Mouse (Mus musculus) cerebellum, adult 2 months (tissue): ENCODE measurements around the gene Ercc6l2.
A peak's percentile ranks its signal among the peaks of the same experiment; 100 is the strongest.

Experiments
- CTCF ChIP-seq: fragments of 200-500 bp; IDR thresholded peaks from 2 replicates; pipeline ENCODE4 v1.5.1; 2011; ENCODE audit warnings: low read depth, mild to moderate bottlenecking, control low read depth, low read length, moderate library complexity, borderline replicate concordance; ENCODE audit not compliant: insufficient read depth
- POLR2A ChIP-seq: fragments of 200-500 bp; IDR thresholded peaks from 2 replicates; pipeline ENCODE4 v1.6.1; 2011; ENCODE audit warnings: low read length, control low read depth, borderline replicate concordance; ENCODE audit not compliant: insufficient read depth

GRCm38 (mm10) chr13:63814746-63815681 is at the start of gene Ercc6l2:
- no peak for TF ChIP-seq CTCF
- TF ChIP-seq POLR2A: peak; percentile 96
